Mouse (Mus musculus) midbrain, embryonic 11.5 days (tissue): ENCODE data around the gene Col6a6. TPM values are rescaled to one million over a fixed set of nuclear protein-coding genes. Genes with fewer than 3 reads are reported as not detected.
"Not testable (repeated sequence)": the region's sequence is repeated elsewhere in the genome, so short reads cannot be mapped to it uniquely, and the experiment has no call there.

Experiments used
- ATAC-seq: fragments of 200-750 bp; cut with Nextera tagmentation; 2 replicates; pipeline ENCODE4 v1.8.0; 2017; ENCODE audit warnings: moderate TSS enrichment, moderate library complexity; ENCODE audit not compliant: low FRiP score
- DNase-seq: peaks from one replicate; pipeline ENCODE4 v3.0.0; 2015; ENCODE audit warnings: low spot score; ENCODE audit errors: missing footprints
- H3K27ac ChIP-seq: fragments of 300-500 bp; sonication (generic); 2 replicates; pipeline ENCODE4 v1.5.1; 2014; ENCODE audit warnings: low read depth, low read length
- H3K27me3 ChIP-seq: fragments of 300-500 bp; sonication (generic); 2 replicates; pipeline ENCODE4 v1.6.1; 2014; ENCODE audit warnings: mild to moderate bottlenecking, low read length, moderate library complexity, mixed read lengths; ENCODE audit not compliant: control insufficient read depth, insufficient read depth
- H3K36me3 ChIP-seq: fragments of 300-500 bp; sonication (generic); 2 replicates; pipeline ENCODE4 v1.6.1; 2014; ENCODE audit warnings: mild to moderate bottlenecking, low read length, moderate library complexity, mixed read lengths; ENCODE audit not compliant: control insufficient read depth, insufficient read depth
- H3K4me1 ChIP-seq: fragments of 300-500 bp; sonication (generic); 2 replicates; pipeline ENCODE4 v1.6.1; 2014; ENCODE audit warnings: low read length; ENCODE audit not compliant: control insufficient read depth, insufficient read depth
- H3K4me2 ChIP-seq: fragments of 300-500 bp; sonication (generic); 2 replicates; pipeline ENCODE4 v1.6.1; 2014; ENCODE audit warnings: mild to moderate bottlenecking, moderate library complexity
- H3K4me3 ChIP-seq: fragments of 300-500 bp; sonication (generic); 2 replicates; pipeline ENCODE4 v1.5.1; 2014; ENCODE audit warnings: low read depth, low read length
- H3K9ac ChIP-seq: fragments of 300-500 bp; sonication (generic); 2 replicates; pipeline ENCODE4 v1.6.1; 2014; ENCODE audit warnings: low read length
- H3K9me3 ChIP-seq: fragments of 300-500 bp; sonication (generic); 2 replicates; pipeline ENCODE4 v1.6.1; 2016; ENCODE audit warnings: low read length; ENCODE audit not compliant: control insufficient read depth
- WGBS: fragments of 180-500 bp; shearing (Covaris S2); extraction: QIAGEN DNeasy Blood & Tissue Kit; methylation state at CpG from one replicate; pipeline ENCODE4 v1.1.7; 2014; 5-methylcytosine and 5-hydroxymethylcytosine counted together
- polyA plus RNA-seq: library from polyadenylated mRNA; unstranded; fragments of >200 nt; fragmentation: Nextera tagmentation; extraction: Ambion mirVana; gene quantifications from 2 replicates; pipeline ENCODE4 v1.2.1, GENCODE M21; 2014

Col6a6 gene
- polyA plus RNA-seq, 1 experiment from 2014 or later, result 0.14 TPM

GRCm38 (mm10) chr9:105642460-105643371, 185.2 kb downstream of the Col6a6 start, which contains the start of gene Pik3r4:
Gene Pik3r4, plus strand, starts transcription at chr9:105642978.
- Histone ChIP-seq H3K9ac (peak within 1 kb of the TSS; percentile 80), H3K4me2 (peak within 1 kb of the TSS; percentile 83), H3K27ac (no peak within 1 kb of the TSS), H3K9me3 (no peaks in the 10 kb centered on the region), H3K4me3 (peak within 1 kb of the TSS; percentile 68), H3K4me1 (peaks cover 6% of the 10 kb centered on the region), H3K36me3 (0 out of 2 replicates have a peak, but pooled peaks cover 3% of the 10 kb centered on the region), H3K27me3 (no peaks in the 10 kb centered on the region)
- peak; percentile 92 for ATAC-seq
- DNase-seq, result peak; percentile 97
- WGBS, result 5% methylated on average over 37 of the region's 37 CpGs

DNA sequence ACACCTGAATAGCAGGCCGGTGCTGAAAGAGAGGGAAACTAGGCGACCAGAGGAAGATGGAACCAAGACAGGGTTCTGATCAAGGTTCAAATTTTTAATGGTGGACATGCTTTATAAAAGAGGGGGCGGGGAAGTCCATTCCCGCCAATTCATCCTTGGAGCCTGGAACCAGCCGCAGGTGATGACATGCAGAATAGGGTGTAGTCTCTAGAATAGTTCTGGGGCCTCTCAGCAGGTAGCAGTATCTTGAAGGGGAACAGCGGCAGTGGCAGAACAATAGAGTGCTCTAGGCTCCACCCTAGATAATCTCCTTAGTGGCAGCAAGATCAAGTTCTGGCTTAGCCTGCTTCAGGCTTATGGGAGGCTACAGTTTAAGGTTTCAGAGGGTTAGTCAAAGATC, 186.6 kb downstream of the Col6a6 start:
- not testable (repeated sequence) for DNase-seq, H3K9ac ChIP-seq, H3K4me2 ChIP-seq, ATAC-seq, H3K4me3 ChIP-seq, H3K4me1 ChIP-seq, H3K9me3 ChIP-seq, H3K27ac ChIP-seq, H3K36me3 ChIP-seq, H3K27me3 ChIP-seq
- 66% methylated on average over 6 of the region's 6 CpGs for WGBS

Other genes with a start within 250 kb of the Col6a6 start
- 25.4 and 27.4 TPM in 2 replicates for gene Pik3r4, start 185.2 kb downstream of the Col6a6 start, polyA plus RNA-seq
- gene Col6a5, start 132.5 kb upstream of the Col6a6 start, polyA plus RNA-seq, result 0.03 TPM in 2 replicates